Mouse (Mus musculus) kidney, adult 8-10 months (tissue): ENCODE results near the gene Gm648.
"Not testable (repeated sequence)": the region's sequence is repeated elsewhere in the genome, so short reads cannot be mapped to it uniquely, and the experiment has no call there.

ENCODE experiments used
- DNase-seq, 2 experiments: peaks; one replicate each; pipeline ENCODE4 v3.0.0; 2022

Gene Gm648

DNA sequence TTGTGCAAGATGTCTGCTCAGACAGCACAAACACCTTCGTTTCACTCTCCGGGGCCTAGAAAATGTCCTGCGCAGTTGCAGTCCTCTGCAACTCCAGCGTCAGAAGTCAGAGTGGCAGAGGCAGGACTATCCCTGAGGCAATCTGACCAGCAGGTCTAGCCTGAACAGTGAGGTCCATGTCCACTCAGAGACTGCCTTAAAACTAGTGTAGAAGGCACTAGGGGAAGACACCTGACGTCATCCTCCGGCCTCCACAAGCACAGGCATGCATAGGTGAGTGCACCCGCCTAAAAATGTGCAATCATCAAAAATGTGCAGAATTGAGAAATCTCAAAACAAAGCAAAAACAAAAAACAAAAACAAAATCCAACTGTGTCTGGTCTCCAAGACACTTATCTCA, at the start of gene Gm648:
Gm648 (minus strand) TSS at position 101 of the 400 bp plus-strand sequence.
- DNase-seq: no peak

DNA sequence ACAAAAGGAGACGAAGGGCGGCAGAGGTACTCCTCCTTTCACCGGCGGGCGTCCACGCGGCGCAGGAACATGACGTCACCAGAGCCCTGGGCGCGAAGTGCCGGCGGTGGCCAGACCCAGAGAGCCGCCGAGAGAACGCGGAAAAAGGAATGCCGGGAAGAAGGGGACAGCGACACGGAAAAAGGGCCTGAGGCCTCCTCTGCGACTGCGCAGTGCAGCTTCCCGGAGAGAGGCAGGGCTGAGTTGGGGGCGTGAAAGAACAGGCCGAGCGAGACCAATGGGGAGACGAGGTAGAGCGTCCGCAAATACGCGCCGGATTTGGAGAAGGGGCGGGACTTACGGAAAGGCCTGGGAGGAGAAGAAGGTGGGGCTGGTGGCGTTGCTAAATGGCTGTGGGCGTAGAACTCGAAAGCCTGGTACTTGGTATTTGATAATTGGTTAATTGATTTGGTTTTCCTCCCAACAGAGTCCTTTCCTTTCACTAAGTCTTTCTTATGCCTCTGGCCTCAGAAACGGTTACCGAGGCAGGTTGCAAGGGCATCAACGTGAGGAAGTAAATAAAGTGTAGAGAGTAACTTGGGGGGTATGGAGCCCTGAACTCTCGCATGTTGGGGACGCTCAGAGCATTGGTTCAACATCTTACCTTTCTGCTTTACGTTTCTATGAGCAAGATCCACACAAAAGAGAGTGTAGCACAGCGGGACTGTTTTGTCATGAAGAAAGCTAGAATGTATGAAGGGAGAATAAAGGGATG, 48.7 kb upstream of the Gm648 start, which contains the start of gene Mmgt1:
Mmgt1 (minus strand) TSS at position 183 of the 754 bp plus-strand sequence.
- peak; percentile 92 to 96 for DNase-seq

DNA sequence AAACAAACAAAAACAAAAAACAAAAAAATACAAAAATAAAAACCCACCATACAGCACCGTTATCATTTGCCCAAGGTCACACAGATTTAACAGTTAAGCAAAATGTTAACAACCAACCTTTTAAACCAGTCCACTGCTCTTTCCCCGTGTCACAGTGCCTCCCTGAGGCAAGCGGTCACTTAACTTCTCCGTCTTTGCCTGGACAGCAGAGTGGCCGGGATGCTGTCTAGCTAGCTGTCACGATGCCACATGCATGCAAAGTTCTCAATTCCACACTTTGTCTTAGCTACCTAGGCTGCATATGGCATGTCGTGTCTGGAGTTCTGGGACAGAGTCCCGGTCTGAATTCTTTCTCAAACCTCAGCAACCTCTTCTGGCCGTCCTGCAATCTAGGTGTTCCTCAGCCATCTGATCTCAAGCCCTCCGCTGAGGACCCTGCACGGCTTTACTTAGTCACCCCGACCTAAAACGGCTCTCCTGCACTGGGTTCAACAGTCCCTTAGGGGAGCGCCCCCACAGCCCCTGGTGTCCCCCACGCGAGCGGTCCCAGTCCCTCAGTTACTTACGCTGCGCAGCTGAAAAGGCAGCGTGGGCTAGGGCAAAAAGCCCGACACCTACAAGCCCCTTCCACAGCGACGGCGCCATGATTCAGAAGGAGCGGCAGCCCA, 47.9 kb upstream of the Gm648 start:
- DNase-seq: peak in 1 of 2 experiments; percentile 11

DNA sequence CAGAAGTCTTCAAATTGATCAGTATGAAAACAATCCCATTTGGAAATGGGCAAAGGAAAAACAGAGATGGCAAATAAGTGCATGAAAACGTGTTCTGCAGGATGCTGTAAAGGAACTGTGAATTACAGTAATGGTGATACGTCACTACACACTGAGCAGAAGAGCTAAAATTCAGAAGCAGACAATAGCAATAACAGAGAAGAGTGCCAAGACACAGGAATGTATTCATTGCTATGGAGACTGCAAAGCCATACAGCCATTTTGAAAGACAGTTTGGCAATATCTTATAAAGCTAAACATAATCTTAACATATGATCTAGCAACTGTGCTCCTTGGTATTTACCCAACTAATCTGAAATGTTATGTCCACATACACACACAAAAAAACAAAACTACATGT, 28.8 kb upstream of the Gm648 start:
- DNase-seq: no peak

DNA sequence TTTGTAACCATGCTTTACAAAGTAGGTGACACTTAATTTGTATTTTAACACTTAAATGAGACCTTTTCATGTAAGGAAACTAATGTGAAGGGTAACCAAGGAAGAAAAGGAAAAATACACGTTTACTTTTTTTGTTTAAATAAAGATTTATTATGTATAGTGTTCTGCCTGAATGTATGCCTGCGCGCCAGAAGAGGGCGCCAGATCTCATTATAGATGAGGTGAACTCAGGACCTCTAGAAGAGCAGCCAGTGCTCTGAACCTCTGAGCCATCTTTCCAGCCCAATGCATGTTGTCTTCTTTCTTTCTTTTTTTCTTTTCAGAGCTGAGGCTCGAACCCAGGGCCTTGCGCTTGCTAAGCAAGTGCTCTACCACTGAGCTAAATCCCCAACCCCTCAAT, 23.1 kb upstream of the Gm648 start:
- peak in 1 of 2 experiments; percentile 2 for DNase-seq

DNA sequence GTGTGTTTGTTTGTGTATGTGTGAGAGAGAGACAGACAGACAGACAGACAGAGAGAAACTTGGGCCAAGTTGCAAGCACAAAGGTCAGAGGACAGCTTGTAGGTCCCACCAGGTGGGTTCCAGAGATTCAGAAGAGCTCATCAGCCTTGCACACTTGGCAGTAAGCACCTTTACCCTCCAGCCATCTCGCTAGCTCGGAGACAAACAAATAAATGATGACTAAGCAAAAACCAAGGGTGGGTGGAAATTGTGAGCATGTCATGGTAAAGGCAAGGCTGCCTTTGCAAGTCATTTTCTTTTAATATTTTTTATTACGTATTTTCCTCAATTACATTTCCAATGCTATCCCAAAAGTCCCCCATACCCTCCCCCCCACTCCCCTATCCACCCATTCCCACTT, 4.2 kb upstream of the Gm648 start:
- no peak for DNase-seq

DNA sequence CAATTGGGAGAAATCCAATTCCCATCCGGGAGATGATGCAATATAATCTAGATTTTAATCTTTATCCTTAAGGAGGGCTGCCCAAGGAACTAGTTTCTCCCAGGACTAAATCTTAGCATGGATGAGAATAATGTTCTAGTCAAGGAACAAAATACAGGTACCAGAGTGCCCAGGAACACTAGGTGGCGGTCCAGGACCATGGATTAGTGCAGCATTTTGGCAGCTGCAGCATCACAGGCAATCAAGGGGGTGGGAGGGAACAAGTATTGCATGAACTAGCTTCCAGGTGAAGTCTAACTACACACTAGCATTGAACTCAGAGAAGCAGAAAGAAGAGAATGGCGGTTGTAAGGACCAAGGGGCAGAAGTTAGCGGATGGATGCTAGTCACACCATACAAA, 12.2 kb downstream of the Gm648 start:
- peak in 1 of 2 experiments; percentile 17 for DNase-seq

DNA sequence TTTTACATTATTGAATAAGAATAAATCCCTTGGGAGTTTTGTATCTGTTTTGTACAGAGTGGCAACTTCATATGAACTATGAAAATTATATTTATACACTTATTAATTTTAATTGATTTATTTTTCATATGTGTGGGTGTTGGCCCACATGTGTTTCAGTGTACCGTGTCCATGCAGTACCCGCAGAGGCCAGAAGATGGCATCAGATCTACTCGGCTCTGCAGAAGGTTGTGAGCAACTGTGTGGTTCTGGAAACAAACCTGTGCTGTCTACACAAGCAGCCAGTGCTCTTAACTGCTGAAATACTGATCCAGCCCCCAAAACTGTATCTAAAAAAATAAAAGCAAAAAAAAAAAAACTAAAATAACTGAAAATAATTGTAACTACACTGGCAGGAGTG, 18.1 kb downstream of the Gm648 start:
- peak; percentile 24 to 67 for DNase-seq

DNA sequence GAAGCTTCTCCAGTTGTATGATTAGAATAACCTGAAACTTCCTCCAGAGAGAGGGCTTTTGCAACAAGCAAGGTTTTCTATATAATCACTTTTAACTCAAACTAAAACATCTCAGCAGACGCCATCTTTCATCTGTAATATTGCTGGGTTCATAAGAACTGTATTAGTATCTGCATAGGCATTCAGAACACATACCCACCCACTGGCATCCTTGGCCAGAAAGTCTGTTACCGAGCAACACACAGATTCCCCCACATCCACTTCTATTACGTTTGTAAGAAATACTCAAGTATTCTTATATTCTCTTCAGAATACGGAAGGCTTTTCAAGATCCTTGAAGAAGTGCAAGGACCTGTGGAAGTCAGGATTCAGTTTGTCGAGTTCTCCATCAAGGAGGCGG, 25.0 kb downstream of the Gm648 start, which contains the start of gene Gm10477:
Gm10477 (plus strand) TSS at position 301 of the 400 bp plus-strand sequence.
- DNase-seq: not testable (repeated sequence)

DNA sequence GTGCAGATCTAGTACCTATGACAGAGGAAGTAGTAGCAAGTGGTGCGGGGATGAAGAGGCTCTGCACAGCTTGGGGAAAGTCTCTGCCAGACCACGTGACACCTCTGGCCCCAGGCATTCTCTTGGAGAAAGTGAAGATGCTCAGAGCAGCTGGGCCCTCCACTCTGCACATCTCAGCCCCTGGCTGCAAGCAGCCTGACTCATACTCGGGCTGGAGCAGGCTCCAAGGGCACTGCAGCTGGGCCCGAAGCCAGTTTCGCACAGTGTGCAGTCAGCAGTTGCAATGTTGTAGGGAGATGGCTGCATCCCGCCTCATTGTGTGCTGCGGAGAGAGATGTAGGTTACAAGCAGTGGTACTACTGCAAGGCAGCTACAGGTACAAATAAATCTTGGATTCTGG, 52.2 kb downstream of the Gm648 start:
- DNase-seq: no peak
